Mouse (Mus musculus) kidney, embryonic 16.5 days (tissue): ENCODE measurements around the gene Gm11567. TPM values are rescaled to one million over a fixed set of nuclear protein-coding genes. Genes with fewer than 3 reads are reported as not detected.
"Not testable (repeated sequence)": the region's sequence is repeated elsewhere in the genome, so short reads cannot be mapped to it uniquely, and the experiment has no call there.

Experiments used
- ATAC-seq: fragments of 200-750 bp; cut with Nextera tagmentation; 2 replicates; pipeline ENCODE4 v1.8.0; 2017; ENCODE audit warnings: moderate TSS enrichment; ENCODE audit not compliant: low FRiP score, low TSS enrichment
- H3K27ac ChIP-seq: fragments of 300-500 bp; sonication (generic); 2 replicates; pipeline ENCODE4 v1.5.1; 2014; ENCODE audit warnings: low read length
- H3K27me3 ChIP-seq: fragments of 300-500 bp; sonication (generic); 2 replicates; pipeline ENCODE4 v1.6.1; 2014; ENCODE audit warnings: low read length, control low read depth, mixed read lengths; ENCODE audit not compliant: insufficient read depth
- H3K36me3 ChIP-seq: fragments of 300-500 bp; sonication (generic); 2 replicates; pipeline ENCODE4 v1.6.1; 2014; ENCODE audit warnings: low read length, control low read depth, mixed read lengths; ENCODE audit not compliant: insufficient read depth
- H3K4me1 ChIP-seq: fragments of 300-500 bp; sonication (generic); 2 replicates; pipeline ENCODE4 v1.6.1; 2014; ENCODE audit warnings: low read length, control low read depth, mixed read lengths; ENCODE audit not compliant: insufficient read depth
- H3K4me2 ChIP-seq: fragments of 300-500 bp; sonication (generic); replicated peaks from 2 replicates; pipeline ENCODE4 v1.6.1; 2014; ENCODE audit warnings: low read depth, low read length
- H3K4me3 ChIP-seq: fragments of 300-500 bp; sonication (generic); 2 replicates; pipeline ENCODE4 v1.5.1; 2014; ENCODE audit warnings: mild to moderate bottlenecking, low read length
- H3K9ac ChIP-seq: fragments of 300-500 bp; sonication (generic); replicated peaks from 2 replicates; pipeline ENCODE4 v1.6.1; 2014; ENCODE audit warnings: low read length
- H3K9me3 ChIP-seq: fragments of 300-500 bp; sonication (generic); 2 replicates; pipeline ENCODE4 v1.6.1; 2016; ENCODE audit warnings: low read length, control low read depth
- WGBS: fragments of 180-500 bp; shearing (Covaris S2); extraction: QIAGEN DNeasy Blood & Tissue Kit; methylation state at CpG from one replicate; pipeline ENCODE4 v1.1.7; 2014; 5-methylcytosine and 5-hydroxymethylcytosine counted together
- polyA plus RNA-seq: library from polyadenylated mRNA; unstranded; fragments of >200 nt; fragmentation: Nextera tagmentation; extraction: Ambion mirVana; gene quantifications from 2 replicates; pipeline ENCODE4 v1.2.1, GENCODE M21; 2015

The Gm11567 gene
- polyA plus RNA-seq: not detected in 2 replicates

- not testable (repeated sequence) for H3K27me3 ChIP-seq, H3K4me2 ChIP-seq, H3K4me1 ChIP-seq, H3K9ac ChIP-seq, H3K4me3 ChIP-seq, ATAC-seq, H3K27ac ChIP-seq, H3K36me3 ChIP-seq, H3K9me3 ChIP-seq
- 41% methylated on average over 1 of the region's 1 CpGs for WGBS
Observed at GRCm38 (mm10) chr11:99878887-99879286, at the start of gene Gm11567. Gm11567 (plus strand) TSS chr11:99879187.

GRCm38 (mm10) chr11:99837966-99838365, 41.0 kb upstream of the Gm11567 start, which contains the start of gene 2300003K06Rik:
2300003K06Rik (minus strand) TSS chr11:99838066.
- no peaks in the 10 kb centered on the region for H3K9me3 ChIP-seq
- 86% methylated on average over 1 of the region's 1 CpGs for WGBS
- no peak within 1 kb of the TSS for H3K27ac ChIP-seq
- no peaks in the 10 kb centered on the region for H3K4me1 ChIP-seq
- H3K4me2 ChIP-seq: no peak within 1 kb of the TSS
- H3K36me3 ChIP-seq: no peaks in the 10 kb centered on the region
- H3K9ac ChIP-seq: no peak within 1 kb of the TSS
- H3K27me3 ChIP-seq: no peaks in the 10 kb centered on the region
- no peak within 1 kb of the TSS for H3K4me3 ChIP-seq
- ATAC-seq: no peak

- no peak overlapping the region for H3K9ac ChIP-seq
- H3K4me1 ChIP-seq: no peaks in the 10 kb centered on the region
- no peak for ATAC-seq
- H3K27me3 ChIP-seq: no peaks in the 10 kb centered on the region
- H3K4me3 ChIP-seq: no peak overlapping the region
- no peaks in the 10 kb centered on the region for H3K36me3 ChIP-seq
- H3K9me3 ChIP-seq: no peaks in the 10 kb centered on the region
- H3K27ac ChIP-seq: no peak overlapping the region
- WGBS: 21% methylated on average over 1 of the region's 1 CpGs
- H3K4me2 ChIP-seq: no peak overlapping the region
Observed at GRCm38 (mm10) chr11:99842185-99842584, 36.8 kb upstream of the Gm11567 start.

GRCm38 (mm10) chr11:99846746-99847145, 32.2 kb upstream of the Gm11567 start:
- Histone ChIP-seq H3K9ac (no peak overlapping the region), H3K27me3 (no peaks in the 10 kb centered on the region), H3K27ac (no peak overlapping the region), H3K36me3 (no peaks in the 10 kb centered on the region), H3K4me3 (no peak overlapping the region), H3K4me1 (no peaks in the 10 kb centered on the region), H3K4me2 (no peak overlapping the region), H3K9me3 (no peaks in the 10 kb centered on the region)
- 75% methylated on average over 2 of the region's 2 CpGs for WGBS
- no peak for ATAC-seq

GRCm38 (mm10) chr11:99851508-99851907, 27.5 kb upstream of the Gm11567 start, which contains the start of gene Krtap4-16:
Krtap4-16 (minus strand) TSS chr11:99851608.
- ATAC-seq: no peak
- Histone ChIP-seq H3K4me3 (no peak within 1 kb of the TSS), H3K27me3 (no peaks in the 10 kb centered on the region), H3K9ac (no peak within 1 kb of the TSS), H3K9me3 (no peaks in the 10 kb centered on the region), H3K4me2 (no peak within 1 kb of the TSS), H3K36me3 (no peaks in the 10 kb centered on the region), H3K4me1 (no peaks in the 10 kb centered on the region), H3K27ac (no peak within 1 kb of the TSS)

GRCm38 (mm10) chr11:99854121-99854520, 24.9 kb upstream of the Gm11567 start:
- Histone ChIP-seq H3K4me1 (no peaks in the 10 kb centered on the region), H3K9me3 (no peaks in the 10 kb centered on the region), H3K4me3 (no peak overlapping the region), H3K27me3 (no peaks in the 10 kb centered on the region), H3K36me3 (no peaks in the 10 kb centered on the region), H3K9ac (no peak overlapping the region), H3K27ac (no peak overlapping the region), H3K4me2 (no peak overlapping the region)
- no peak for ATAC-seq
- 51% methylated on average over 3 of the region's 3 CpGs for WGBS

GRCm38 (mm10) chr11:99857617-99858016, 21.4 kb upstream of the Gm11567 start, which contains the start of gene Gm11568:
Gm11568 (plus strand) TSS chr11:99857917.
- H3K9ac ChIP-seq: no peak within 1 kb of the TSS
- H3K27ac ChIP-seq: no peak within 1 kb of the TSS
- WGBS: 79% methylated on average over 2 of the region's 2 CpGs
- ATAC-seq: no peak
- no peaks in the 10 kb centered on the region for H3K4me1 ChIP-seq
- H3K4me2 ChIP-seq: no peak within 1 kb of the TSS
- H3K27me3 ChIP-seq: no peaks in the 10 kb centered on the region
- H3K9me3 ChIP-seq: no peaks in the 10 kb centered on the region
- no peaks in the 10 kb centered on the region for H3K36me3 ChIP-seq
- H3K4me3 ChIP-seq: no peak within 1 kb of the TSS

GRCm38 (mm10) chr11:99858761-99859160, 20.2 kb upstream of the Gm11567 start:
- Histone ChIP-seq H3K9me3 (no peaks in the 10 kb centered on the region), H3K36me3 (no peaks in the 10 kb centered on the region), H3K4me3 (no peak overlapping the region), H3K27me3 (no peaks in the 10 kb centered on the region), H3K4me2 (no peak overlapping the region), H3K9ac (no peak overlapping the region), H3K27ac (no peak overlapping the region), H3K4me1 (no peaks in the 10 kb centered on the region)
- ATAC-seq: no peak
- WGBS: 78% methylated on average over 2 of the region's 2 CpGs

- H3K4me3 ChIP-seq, ATAC-seq, H3K9me3 ChIP-seq, H3K36me3 ChIP-seq, H3K27me3 ChIP-seq, H3K4me1 ChIP-seq, H3K4me2 ChIP-seq, H3K9ac ChIP-seq, H3K27ac ChIP-seq: not testable (repeated sequence)
- 79% methylated on average over 1 of the region's 1 CpGs for WGBS
Observed at GRCm38 (mm10) chr11:99864176-99864575, 14.8 kb upstream of the Gm11567 start, which contains the start of gene Gm11559. Gm11559 (plus strand) TSS chr11:99864476.

- WGBS: 74% methylated on average over 1 of the region's 1 CpGs
- H3K4me2 ChIP-seq, ATAC-seq, H3K27me3 ChIP-seq, H3K9ac ChIP-seq, H3K9me3 ChIP-seq, H3K4me1 ChIP-seq, H3K4me3 ChIP-seq, H3K27ac ChIP-seq, H3K36me3 ChIP-seq: not testable (repeated sequence)
Observed at GRCm38 (mm10) chr11:99873089-99873488, 5.9 kb upstream of the Gm11567 start, which contains the start of gene Krtap9-1. Krtap9-1 (plus strand) TSS chr11:99873389.
